Mouse (Mus musculus) CH12.LX (cell line): ENCODE measurements around the gene Adra1b.

Experiments used
- CTCF ChIP-seq, 2 experiments: IDR thresholded peaks in 1 of 2; conservative IDR thresholded peaks in 1 of 2; 2 replicates each; pipeline ENCODE4 v1.5.1; 2011 to 2012; ENCODE audit warnings: low read depth in 2 of 2, low read length in 2 of 2, improper control_type of control experiment in 1 of 2, inconsistent platforms in 1 of 2, mild to moderate bottlenecking in 1 of 2, moderate library complexity in 1 of 2
- EP300 ChIP-seq: IDR thresholded peaks from 2 replicates; pipeline ENCODE4 v1.6.1; 2011; ENCODE audit warnings: low read length, improper control_type of control experiment
- JUN ChIP-seq: IDR thresholded peaks from 2 replicates; pipeline ENCODE4 v1.6.1; 2011; ENCODE audit warnings: low read depth, mild to moderate bottlenecking, low read length, improper control_type of control experiment, moderate library complexity; ENCODE audit not compliant: insufficient read depth
- KAT2A ChIP-seq: IDR thresholded peaks from 2 replicates; pipeline ENCODE4 v1.6.1; 2012; ENCODE audit warnings: low read length, improper control_type of control experiment, inconsistent platforms; ENCODE audit not compliant: insufficient replicate concordance
- MAFK ChIP-seq: IDR thresholded peaks from 2 replicates; pipeline ENCODE4 v1.6.1; 2011; ENCODE audit warnings: low read length, improper control_type of control experiment; ENCODE audit not compliant: insufficient replicate concordance
- MAX ChIP-seq: IDR thresholded peaks from 2 replicates; pipeline ENCODE4 v1.6.1; 2011; ENCODE audit warnings: low read length, improper control_type of control experiment
- POLR2A ChIP-seq: IDR thresholded peaks from 2 replicates; pipeline ENCODE4 v1.6.1; 2011; ENCODE audit warnings: low read depth, mild to moderate bottlenecking, improper control_type of control experiment, low read length
- POLR2AphosphoS2 ChIP-seq: IDR thresholded peaks from 2 replicates; pipeline ENCODE4 v1.6.1; 2011; ENCODE audit warnings: low read depth, low read length, improper control_type of control experiment
- TBP ChIP-seq: conservative IDR thresholded peaks from 2 replicates; pipeline ENCODE4 v1.6.1; 2011; ENCODE audit warnings: low read depth, low read length, improper control_type of control experiment
- USF1 ChIP-seq: IDR thresholded peaks from 2 replicates; pipeline ENCODE4 v1.6.1; 2014; ENCODE audit warnings: low read depth, mild to moderate bottlenecking, inconsistent platforms, low read length, improper control_type of control experiment
- USF2 ChIP-seq: conservative IDR thresholded peaks from 2 replicates; pipeline ENCODE4 v1.6.1; 2011; ENCODE audit warnings: low read depth, low read length, improper control_type of control experiment
- ZC3H11A ChIP-seq: IDR thresholded peaks from 2 replicates; pipeline ENCODE4 v1.6.1; 2012; ENCODE audit warnings: low read depth, mild to moderate bottlenecking, inconsistent platforms, low read length, improper control_type of control experiment
- ZNF384 ChIP-seq: IDR thresholded peaks from 2 replicates; pipeline ENCODE4 v1.6.1; 2012; ENCODE audit warnings: low read depth, low read length, improper control_type of control experiment, inconsistent platforms

DNA sequence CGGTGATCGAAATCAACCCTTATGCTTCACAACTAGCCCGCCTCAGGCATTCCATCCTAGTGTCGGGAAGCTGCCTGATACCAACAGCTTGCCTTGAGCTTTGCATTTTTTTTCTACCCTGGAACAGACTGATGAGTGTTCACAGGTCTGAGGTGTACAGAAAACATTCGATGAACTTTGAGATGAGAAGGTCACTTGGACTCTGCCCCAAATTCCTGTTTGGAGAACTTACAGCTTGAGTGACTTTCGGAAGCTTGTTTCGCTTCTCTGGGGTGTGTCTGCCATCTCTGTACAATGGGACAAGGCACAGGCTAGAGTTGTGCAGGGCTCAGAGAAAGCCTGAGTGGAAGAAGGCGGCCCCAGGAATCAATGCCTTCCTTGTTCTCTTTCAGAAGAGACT lies 12.3 kb downstream of the Adra1b start:
- TF ChIP-seq CTCF (conservative IDR thresholded peaks at IDR 0.05 in 1 of 2, IDR thresholded peaks at IDR 0.05 in 1 of 2; ENCODE audit: low read depth in 2 of 2, low read length in 2 of 2) (no peak), JUN (no peak), EP300 (no peak), POLR2A (no peak), ZC3H11A (no peak), MAFK (no peak), TBP (no peak), KAT2A (no peak), MAX (no peak), ZNF384 (no peak), USF1 (no peak), POLR2AphosphoS2 (no peak), USF2 (no peak)
